Mouse (Mus musculus) olfactory bulb, adult 2 months (tissue): ENCODE data around the gene Fam241b.

Experiments
- CTCF ChIP-seq: fragments of 200-500 bp; IDR thresholded peaks from 2 replicates; pipeline ENCODE4 v1.5.1; 2012; ENCODE audit warnings: low read depth, mild to moderate bottlenecking, low read length, moderate library complexity; ENCODE audit not compliant: insufficient read depth
- POLR2A ChIP-seq: fragments of 200-500 bp; IDR thresholded peaks from 2 replicates; pipeline ENCODE4 v1.6.1; 2012; ENCODE audit warnings: mild to moderate bottlenecking, low read depth, low read length, moderate library complexity; ENCODE audit not compliant: insufficient read depth

DNA sequence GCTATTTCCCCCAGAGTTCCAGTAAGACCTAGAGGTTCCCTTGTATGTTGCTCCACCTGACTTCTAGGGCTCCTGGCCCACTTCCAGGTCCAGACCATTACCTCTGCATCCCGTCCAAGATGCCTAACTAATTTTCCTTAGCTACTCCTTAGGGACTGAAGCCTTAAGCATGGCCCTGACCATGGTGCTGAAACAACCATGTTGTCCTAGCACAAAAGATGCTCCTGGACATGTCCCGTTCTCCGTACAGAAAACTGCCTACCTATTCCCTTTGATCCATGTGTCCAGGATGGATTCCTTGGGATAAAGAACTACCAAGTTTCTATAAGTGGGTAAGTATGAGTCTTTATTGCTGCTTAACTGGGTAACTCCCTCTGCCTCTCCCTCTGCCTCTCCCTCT lies 5.7 kb downstream of the Fam241b start:
- TF ChIP-seq POLR2A (no peak), CTCF (no peak)
